Mouse (Mus musculus): Measurements from ENCODE around the gene Tent4a.

Tent4a gene

GRCm38 (mm10) chr13:69459657-69460458 is 74.6 kb downstream of the Tent4a start:
- peak; percentile 68 for DNase-seq

GRCm38 (mm10) chr13:69458891-69459290 is 75.5 kb downstream of the Tent4a start:
- DNase-seq = no peak

- DNase-seq = no peak
Measured at GRCm38 (mm10) chr13:69458461-69458860, 76.0 kb downstream of the Tent4a start.

DNA sequence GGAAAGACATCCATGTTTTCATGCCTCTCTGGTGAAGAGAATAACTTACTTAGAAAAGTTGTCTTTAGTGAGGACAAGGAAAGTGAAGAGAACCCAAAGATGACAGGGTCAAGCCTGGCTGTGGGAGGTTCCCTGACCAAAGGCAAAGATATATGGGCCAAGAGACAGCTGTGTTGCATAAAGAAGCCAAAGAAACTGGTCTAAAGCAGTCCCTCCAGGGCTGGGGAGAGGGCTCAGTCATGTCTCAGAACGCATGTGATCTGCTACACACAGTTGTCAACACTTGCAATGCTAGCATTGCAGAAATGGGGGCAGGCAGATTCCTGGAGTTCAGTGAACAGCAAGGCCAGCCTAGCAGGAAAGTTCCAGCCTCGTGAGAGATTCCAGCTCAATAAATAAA is 77.3 kb downstream of the Tent4a start:
- DNase-seq = no peak

GRCm38 (mm10) chr13:69456641-69457040 is 77.8 kb downstream of the Tent4a start:
- DNase-seq = no peak

- DNase-seq = no peak
Measured at GRCm38 (mm10) chr13:69455476-69456175, 78.8 kb downstream of the Tent4a start.
